Comparison of ENCODE assay signal across 9 mouse cellular contexts in the genomic region with DNA sequence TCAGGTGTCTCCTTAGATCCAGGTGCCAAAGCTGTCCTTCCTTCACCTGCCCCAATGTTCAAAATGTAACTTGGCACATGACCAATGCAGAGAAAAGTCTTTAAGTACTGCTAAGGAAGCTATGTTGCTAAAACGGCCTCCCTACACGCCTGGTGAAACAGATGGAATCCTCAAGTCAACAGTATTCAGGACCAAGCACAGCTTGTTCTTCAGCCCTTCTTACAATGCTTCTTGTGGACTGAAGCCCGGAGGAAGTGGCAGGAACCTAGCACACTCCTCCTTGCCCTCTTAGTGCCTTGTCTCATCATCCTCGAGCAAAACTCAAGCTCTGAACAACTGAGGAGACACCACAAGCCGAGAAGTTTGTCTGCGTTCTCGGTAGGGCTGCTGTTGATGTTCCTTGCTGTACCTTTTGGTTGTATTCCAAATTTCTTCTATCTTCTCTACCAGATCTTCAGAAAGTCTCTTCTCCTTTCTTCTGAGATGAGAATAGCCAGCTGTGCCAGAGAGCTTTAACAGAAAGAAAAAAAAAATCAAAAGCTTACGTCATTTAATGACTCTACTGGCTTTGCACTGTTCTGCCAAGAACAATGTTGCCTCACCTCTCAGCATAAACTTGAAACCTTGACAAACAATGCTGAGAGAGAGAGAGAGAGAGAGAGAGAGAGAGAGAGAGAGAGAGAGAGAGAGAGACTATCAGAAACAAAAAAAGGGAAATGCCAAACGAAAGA. TPM values are rescaled to one million over a fixed set of nuclear protein-coding genes. Genes with fewer than 3 reads are reported as not detected.
DNase-seq lines count a peak whose midpoint lies in the region; ATAC-seq lines count a peak whose summit lies in the region.
"Had no signal": no experiment of that assay in that cellular context is flagged by ENCODE, and none has a peak within 500 bp of the region (broad histone marks: within the 10 kb centered on the region; RNA-seq: fewer than 3 reads in every experiment).

No protein-coding gene starts in this region.

- no peak overlapping the region for H3K4me3 ChIP-seq in embryonic facial prominence, embryonic 15.5 days (replicated peaks)
- H3K4me3 ChIP-seq: embryonic facial prominence, embryonic 13.5 days had no signal

- H3K4me2 ChIP-seq in embryonic facial prominence, embryonic 15.5 days (replicated peaks), result no peak overlapping the region
- H3K4me2 ChIP-seq: embryonic facial prominence, embryonic 13.5 days had no signal

- intact Hi-C loops in left cerebral cortex, postnatal 36 days (cut with DNase I), result no loop called here

- no peaks in the 10 kb centered on the region for H3K9me3 ChIP-seq in embryonic facial prominence, embryonic 15.5 days (replicated peaks)
- H3K9me3 ChIP-seq: embryonic facial prominence, embryonic 13.5 days had no signal

- H3K4me1 ChIP-seq in embryonic facial prominence, embryonic 15.5 days, result 0 out of 2 replicates have a peak, but pooled peaks cover 5% of the 10 kb centered on the region
- H3K4me1 ChIP-seq: embryonic facial prominence, embryonic 13.5 days had no signal

- ATAC-seq in embryonic facial prominence, embryonic 15.5 days (ENCODE audit: insufficient number of reproducible peaks, low FRiP score, low TSS enrichment, low read depth), result no peak
- ATAC-seq in megakaryocyte progenitor cell, adult 5-6 weeks (replicated peaks; ENCODE audit: poor library complexity), result peak; percentile 69

- peak; percentile 10 to 24 for DNase-seq in left cerebral cortex, postnatal 36 days (ENCODE audit: low spot score in 2 of 2)
- DNase-seq in left cerebral cortex, adult 11 months (ENCODE audit: low spot score), result no peak
- DNase-seq in kidney, adult 8-10 months, result peak; percentile 31 to 50
- no peak for DNase-seq in cerebellum, adult 11 months
- DNase-seq in right cerebral cortex, postnatal 14 days, result no peak
- DNase-seq in right cerebral cortex, postnatal 10 days (ENCODE audit: low spot score in 2 of 2), result no peak

- H3K27ac ChIP-seq in embryonic facial prominence, embryonic 15.5 days (replicated peaks), result peak overlapping the region; percentile 73
- H3K27ac ChIP-seq: embryonic facial prominence, embryonic 13.5 days had no signal

- 65% methylated on average over 9 of the region's 9 CpGs for WGBS in embryonic facial prominence, embryonic 15.5 days

- no peak overlapping the region for H3K9ac ChIP-seq in embryonic facial prominence, embryonic 15.5 days
- H3K9ac ChIP-seq: embryonic facial prominence, embryonic 13.5 days had no signal

- H3K27me3 ChIP-seq in embryonic facial prominence, embryonic 15.5 days, result no peaks in the 10 kb centered on the region
- H3K27me3 ChIP-seq: embryonic facial prominence, embryonic 13.5 days had no signal

- H3K36me3 ChIP-seq in embryonic facial prominence, embryonic 15.5 days, result 0 out of 2 replicates have a peak, but pooled peaks cover 6% of the 10 kb centered on the region

RNA-seq across cellular contexts. Expression of gene Usp54, which starts 33.3 kb away (rescaled TPM):
- 10 to 100 TPM; 48.3 to 53.7 TPM for total RNA-seq in left cerebral cortex, postnatal 36 days (2021)
- 5.6 and 6.6 TPM in 2 replicates for polyA plus RNA-seq in embryonic facial prominence, embryonic 15.5 days (2015; fragmentation: Nextera tagmentation; extraction: Ambion mirVana)
- 5.3 and 7.0 TPM in 2 replicates for total RNA-seq in megakaryocyte progenitor cell, adult 5-6 weeks (2015)
- total RNA-seq in megakaryocyte progenitor cell, adult 5-6 weeks (2017), result 3.2 and 6.5 TPM in 2 replicates

RNA-seq across cellular contexts. Expression of gene Myoz1, which starts 48.8 kb away (rescaled TPM):
- not detected for total RNA-seq in left cerebral cortex, postnatal 36 days (2021)
- polyA plus RNA-seq in embryonic facial prominence, embryonic 15.5 days (2015; fragmentation: Nextera tagmentation; extraction: Ambion mirVana), result 7.0 and 9.7 TPM in 2 replicates
- not detected in 2 replicates for total RNA-seq in megakaryocyte progenitor cell, adult 5-6 weeks (2015)
- total RNA-seq in megakaryocyte progenitor cell, adult 5-6 weeks (2017), result 0.68 TPM in 1 of 2 replicates, not detected in the other

Comparison
In these comparisons a context has a peak if more than half of its experiments do, and no peak if none do; other contexts are left out.
1. DNase-seq: peak in left cerebral cortex, postnatal 36 days (2 of 2) and kidney, adult 8-10 months (2 of 2); none in left cerebral cortex, adult 11 months (single experiment), cerebellum, adult 11 months (single experiment), right cerebral cortex, postnatal 14 days (single experiment) and right cerebral cortex, postnatal 10 days (0 of 2).
2. RNA of gene Usp54, which starts 33.3 kb away (total RNA-seq): 48.3 to 53.7 TPM in left cerebral cortex, postnatal 36 days; 3.2 to 7.0 TPM in megakaryocyte progenitor cell, adult 5-6 weeks; every median in the first group is over 4 times any median in the second.